Mouse (Mus musculus) embryo, embryonic 10 days (tissue): ENCODE data around the gene Snrpc.
A peak's percentile ranks its signal among the peaks of the same experiment; 100 is the strongest.

Source experiments
- DNase-seq: peaks from one replicate; pipeline ENCODE4 v3.0.0-alpha.2; 2015; ENCODE audit warnings: low spot score

The Snrpc gene

GRCm38 (mm10) chr17:27819521-27819970, 18.4 kb upstream of the Snrpc start:
- peak; percentile 27 for DNase-seq

- DNase-seq: no peak
Measured at GRCm38 (mm10) chr17:27819971-27820567, 17.9 kb upstream of the Snrpc start.

GRCm38 (mm10) chr17:27820568-27821406, 17.2 kb upstream of the Snrpc start, which contains the start of gene D17Wsu92e:
Gene D17Wsu92e (minus strand): TSS chr17:27820648.
- DNase-seq: peak; percentile 99

GRCm38 (mm10) chr17:27821407-27822338, 16.3 kb upstream of the Snrpc start:
- DNase-seq: no peak

GRCm38 (mm10) chr17:27823142-27823905, 14.6 kb upstream of the Snrpc start:
- no peak for DNase-seq

- DNase-seq: no peak
Measured at GRCm38 (mm10) chr17:27824941-27825340, 13.0 kb upstream of the Snrpc start.

GRCm38 (mm10) chr17:27825539-27825938, 12.4 kb upstream of the Snrpc start:
- DNase-seq: no peak

- DNase-seq: peak; percentile 80
Measured at GRCm38 (mm10) chr17:27825984-27826905, 11.7 kb upstream of the Snrpc start.

GRCm38 (mm10) chr17:27826908-27827383, 11.0 kb upstream of the Snrpc start:
- DNase-seq: peak; percentile 76

GRCm38 (mm10) chr17:27827511-27827910, 10.4 kb upstream of the Snrpc start:
- DNase-seq: peak; percentile 14

- peak; percentile 20 for DNase-seq
Measured at GRCm38 (mm10) chr17:27830411-27830810, 7.5 kb upstream of the Snrpc start.

- peak; percentile 99 for DNase-seq
Measured at GRCm38 (mm10) chr17:27839469-27840252, 1.7 kb downstream of the Snrpc start.

GRCm38 (mm10) chr17:27848351-27848750, 10.4 kb downstream of the Snrpc start:
- DNase-seq: no peak

- no peak for DNase-seq
Measured at GRCm38 (mm10) chr17:27851076-27851475, 13.1 kb downstream of the Snrpc start.

- DNase-seq: peak; percentile 78
Measured at GRCm38 (mm10) chr17:27856265-27856797, 18.4 kb downstream of the Snrpc start, which contains the start of gene Uhrf1bp1. Gene Uhrf1bp1 (plus strand): TSS chr17:27856441.

- DNase-seq: peak; percentile 68
Measured at GRCm38 (mm10) chr17:27856798-27857648, 19.1 kb downstream of the Snrpc start.

GRCm38 (mm10) chr17:27857649-27858475, 19.9 kb downstream of the Snrpc start:
- DNase-seq: no peak
